Mouse (Mus musculus) CH12.LX (cell line): Measurements from ENCODE around the gene Nhlrc3. TPM values are rescaled to one million over a fixed set of nuclear protein-coding genes. Genes with fewer than 3 reads are reported as not detected.

Experiments
- DNase-seq: peaks from one replicate; pipeline ENCODE4 v3.0.0-alpha.2; 2013; ENCODE audit errors: extremely low read depth
- H3K27ac ChIP-seq: 2 replicates; pipeline ENCODE4 v1.5.1; 2012; ENCODE audit warnings: low read depth, mild to moderate bottlenecking, control low read depth, moderate library complexity; ENCODE audit not compliant: insufficient read depth
- H3K27me3 ChIP-seq: replicated peaks from 2 replicates; pipeline ENCODE3; 2012; ENCODE audit warnings: inconsistent platforms
- H3K36me3 ChIP-seq, 2 experiments: replicated peaks in 1 of 2; 2 replicates each; pipeline versions ENCODE3 to v1.6.1; 2012; ENCODE audit warnings: inconsistent platforms in 1 of 2, low read length in 1 of 2, mild to moderate bottlenecking in 1 of 2, mixed read lengths in 1 of 2, moderate library complexity in 1 of 2; ENCODE audit not compliant: control insufficient read depth in 1 of 2, insufficient read depth in 1 of 2
- H3K4me1 ChIP-seq, 2 experiments: 2 replicates each; pipeline ENCODE4 v1.6.1; 2012; ENCODE audit warnings: inconsistent platforms in 1 of 2, moderate library complexity in 1 of 2; ENCODE audit not compliant: insufficient read depth in 2 of 2, control insufficient read depth in 1 of 2
- H3K4me2 ChIP-seq: 2 replicates; pipeline ENCODE4 v1.6.1; 2012; ENCODE audit warnings: low read depth, mild to moderate bottlenecking, control low read depth; ENCODE audit not compliant: poor library complexity, insufficient read depth, severe bottlenecking
- H3K4me3 ChIP-seq, 3 experiments: fragments of 150-350 bp in 1 of 3; sonication (generic) in 1 of 3; replicated peaks in 1 of 3; 2 replicates each; pipeline versions ENCODE3 to v1.5.1; 2011 to 2012; ENCODE audit warnings: low read depth in 2 of 3, low read length in 2 of 3, mild to moderate bottlenecking in 2 of 3, moderate library complexity in 2 of 3, control low read depth in 1 of 3, improper control_type of control experiment in 1 of 3, inconsistent platforms in 1 of 3, mixed read lengths in 1 of 3; ENCODE audit not compliant: poor library complexity in 1 of 3
- H3K79me2 ChIP-seq: replicated peaks from 2 replicates; pipeline ENCODE4 v1.6.1; 2012; ENCODE audit warnings: mild to moderate bottlenecking, moderate library complexity; ENCODE audit not compliant: control insufficient read depth, poor library complexity, insufficient read depth, severe bottlenecking; ENCODE audit errors: extremely low read depth
- H3K9ac ChIP-seq: 2 replicates; pipeline ENCODE4 v1.6.1; 2012; ENCODE audit warnings: low read depth, mild to moderate bottlenecking, control low read depth, moderate library complexity; ENCODE audit not compliant: insufficient read depth
- H3K9me3 ChIP-seq: replicated peaks from 2 replicates; pipeline ENCODE3; 2012; ENCODE audit warnings: low read length, inconsistent platforms, mixed read lengths
- CHD1 ChIP-seq: IDR thresholded peaks from 2 replicates; pipeline ENCODE4 v1.6.1; 2012; ENCODE audit warnings: low read depth, low read length, improper control_type of control experiment, inconsistent platforms
- CHD2 ChIP-seq: IDR thresholded peaks from 2 replicates; pipeline ENCODE4 v1.6.1; 2011; ENCODE audit warnings: low read length, improper control_type of control experiment
- E2F4 ChIP-seq: IDR thresholded peaks from 2 replicates; pipeline ENCODE4 v1.6.1; 2011; ENCODE audit warnings: low read depth, low read length, improper control_type of control experiment; ENCODE audit not compliant: insufficient replicate concordance
- JUN ChIP-seq: IDR thresholded peaks from 2 replicates; pipeline ENCODE4 v1.6.1; 2011; ENCODE audit warnings: low read depth, mild to moderate bottlenecking, low read length, improper control_type of control experiment, moderate library complexity; ENCODE audit not compliant: insufficient read depth
- JUND ChIP-seq: conservative IDR thresholded peaks from 2 replicates; pipeline ENCODE4 v1.6.1; 2011; ENCODE audit warnings: low read depth, low read length, improper control_type of control experiment
- KAT2A ChIP-seq: IDR thresholded peaks from 2 replicates; pipeline ENCODE4 v1.6.1; 2012; ENCODE audit warnings: low read length, improper control_type of control experiment, inconsistent platforms; ENCODE audit not compliant: insufficient replicate concordance
- MAZ ChIP-seq: IDR thresholded peaks from 2 replicates; pipeline ENCODE4 v1.6.1; 2012; ENCODE audit warnings: low read depth, mild to moderate bottlenecking, inconsistent platforms, low read length, improper control_type of control experiment, moderate library complexity
- MYC ChIP-seq: IDR thresholded peaks from 2 replicates; pipeline ENCODE4 v1.6.1; 2011; ENCODE audit warnings: low read depth, mild to moderate bottlenecking, improper control_type of control experiment, low read length
- PAX5 ChIP-seq: IDR thresholded peaks from 2 replicates; pipeline ENCODE4 v1.6.1; 2012; ENCODE audit warnings: low read length, inconsistent platforms, mixed read lengths
- RAD21 ChIP-seq: IDR thresholded peaks from 2 replicates; pipeline ENCODE4 v1.6.1; 2011; ENCODE audit warnings: low read depth, mild to moderate bottlenecking, low read length, improper control_type of control experiment, moderate library complexity
- SIN3A ChIP-seq: IDR thresholded peaks from 2 replicates; pipeline ENCODE4 v1.6.1; 2012; ENCODE audit warnings: low read length, improper control_type of control experiment, inconsistent platforms
- TBP ChIP-seq: conservative IDR thresholded peaks from 2 replicates; pipeline ENCODE4 v1.6.1; 2011; ENCODE audit warnings: low read depth, low read length, improper control_type of control experiment
- TCF12 ChIP-seq: IDR thresholded peaks from 2 replicates; pipeline ENCODE4 v1.6.1; 2014; ENCODE audit warnings: low read depth, mild to moderate bottlenecking, inconsistent platforms, low read length, improper control_type of control experiment
- UBTF ChIP-seq: IDR thresholded peaks from 2 replicates; pipeline ENCODE4 v1.6.1; 2012; ENCODE audit warnings: low read depth, mild to moderate bottlenecking, inconsistent platforms, low read length, improper control_type of control experiment, moderate library complexity
- USF2 ChIP-seq: conservative IDR thresholded peaks from 2 replicates; pipeline ENCODE4 v1.6.1; 2011; ENCODE audit warnings: low read depth, low read length, improper control_type of control experiment
- ZKSCAN1 ChIP-seq: IDR thresholded peaks from 2 replicates; pipeline ENCODE4 v1.6.1; 2012; ENCODE audit warnings: low read depth, inconsistent platforms, low read length, improper control_type of control experiment, borderline replicate concordance
- ZMIZ1 ChIP-seq: IDR thresholded peaks from 2 replicates; pipeline ENCODE4 v1.6.1; 2012; ENCODE audit warnings: low read depth, mild to moderate bottlenecking, inconsistent platforms, low read length, improper control_type of control experiment
- ZNF384 ChIP-seq: IDR thresholded peaks from 2 replicates; pipeline ENCODE4 v1.6.1; 2012; ENCODE audit warnings: low read depth, low read length, improper control_type of control experiment, inconsistent platforms
- dilution Hi-C: fragments of 300-500 bp; cut with MboI; formaldehyde crosslinking; loops from 2 replicates; pipeline ENCODE4 v1.14.3; 2020; ENCODE audit warnings: low sequenced_read_pairs; ENCODE audit not compliant: extremely low pct_unique_long_range_greater_than_20kb, extremely low pct_ligation_motif_present
- in situ Hi-C: fragments of 300-500 bp; cut with MboI; formaldehyde crosslinking; loops from 3 replicates; pipeline ENCODE4 v1.14.3; 2019; ENCODE audit warnings: low sequenced_read_pairs, low pct_ligation_motif_present, low pct_unique_long_range_greater_than_20kb, mixed read lengths
- polyA plus RNA-seq: library from polyadenylated mRNA; unstranded; fragments of >175 nt; gene quantifications from 2 replicates; pipeline ENCODE4 v1.2.1, GENCODE M21; 2012; ENCODE audit warnings: low read depth; ENCODE audit not compliant: insufficient read length
- total RNA-seq, 2 experiments: library from RNA; depleted of rRNA; stranded (reverse); fragments of 300-350 nt in 1 of 2; fragments of >200 nt in 1 of 2; gene quantifications; 2 replicates each; pipeline ENCODE4 v1.2.3; 2012 to 2014

Nhlrc3 gene
- total and polyA plus RNA-seq, 3 experiments = 5.8 to 7.9 (median 7.2) TPM

GRCm38 (mm10) chr3:53445540-53445939 lies 17.6 kb downstream of the Nhlrc3 start:
- TF ChIP-seq TCF12 = no peak
- no peak for TF ChIP-seq CHD2
- TF ChIP-seq MYC = no peak
- TF ChIP-seq UBTF = no peak
- TF ChIP-seq E2F4 = no peak
- no peak for TF ChIP-seq ZKSCAN1
- no peak for TF ChIP-seq MAZ
- no peak for TF ChIP-seq ZMIZ1
- no peak for TF ChIP-seq KAT2A
- no peak for TF ChIP-seq TBP
- TF ChIP-seq RAD21 = no peak
- no peak for TF ChIP-seq CHD1
- no peak for TF ChIP-seq JUN
- no peak for TF ChIP-seq USF2
- no peak for TF ChIP-seq PAX5
- TF ChIP-seq SIN3A = no peak
- no peak overlapping the region for H3K9ac ChIP-seq
- dilution Hi-C loops = no loop called here
- H3K4me1 ChIP-seq = peaks cover 6 to 27% of the 10 kb centered on the region in 2 experiments; a peak in 2 of 4 replicates
- H3K4me3 ChIP-seq = no peak overlapping the region
- H3K4me2 ChIP-seq = no peak overlapping the region
- no peak for DNase-seq
- no peak overlapping the region for H3K27ac ChIP-seq
- peaks cover 6 to 28% of the 10 kb centered on the region in 2 experiments for H3K36me3 ChIP-seq
- in situ Hi-C loops = loop anchor here (10.0 kb wide), 1 partner anchor 411 kb away; no protein-coding TSS in a partner anchor
- H3K27me3 ChIP-seq = no peaks in the 10 kb centered on the region
- no peaks in the 10 kb centered on the region for H3K79me2 ChIP-seq
- H3K9me3 ChIP-seq = no peaks in the 10 kb centered on the region

GRCm38 (mm10) chr3:53436550-53436949 lies 26.6 kb downstream of the Nhlrc3 start:
- Histone ChIP-seq H3K79me2 (no peaks in the 10 kb centered on the region), H3K9me3 (no peaks in the 10 kb centered on the region), H3K9ac (no peak overlapping the region), H3K27ac (no peak overlapping the region), H3K36me3 (no peaks in the 10 kb centered on the region), H3K27me3 (no peaks in the 10 kb centered on the region), H3K4me2 (no peak overlapping the region), H3K4me1 (no peaks in the 10 kb centered on the region), H3K4me3 (no peak overlapping the region)
- DNase-seq = no peak
- dilution Hi-C loops (no loop called here), in situ Hi-C loops (no loop called here)
- TF ChIP-seq ZNF384 (no peak), UBTF (no peak), E2F4 (no peak), JUN (no peak), JUND (no peak)
